Mouse (Mus musculus) frontal cortex, postnatal 10 days (tissue): ENCODE measurements around the gene Agk.
A peak's percentile ranks its signal among the peaks of the same experiment; 100 is the strongest.

Experiments used
- DNase-seq, 2 experiments: peaks; one replicate each; pipeline ENCODE4 v3.0.0; 2022; ENCODE audit warnings: low spot score in 2 of 2, mixed read lengths in 1 of 2

Agk gene

DNA sequence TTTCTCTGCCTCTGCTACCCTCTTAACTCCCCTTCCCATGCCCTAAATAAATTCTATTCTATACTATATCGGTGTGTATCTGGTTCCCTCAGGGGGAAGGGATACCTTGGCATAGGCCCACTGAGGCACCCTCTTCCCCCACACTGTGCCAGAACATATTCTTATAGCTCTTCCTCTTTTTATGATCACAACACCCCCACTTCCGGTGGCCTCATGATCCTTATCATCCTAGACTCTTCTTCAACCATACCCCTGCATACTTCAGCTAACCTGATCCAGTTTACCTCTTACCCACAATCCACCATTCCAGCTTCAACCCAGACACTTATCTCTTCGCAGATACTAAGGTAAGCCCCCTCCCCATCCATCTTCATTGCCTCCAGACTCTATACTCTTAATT is 86.1 kb downstream of the Agk start:
- DNase-seq: no peak

DNA sequence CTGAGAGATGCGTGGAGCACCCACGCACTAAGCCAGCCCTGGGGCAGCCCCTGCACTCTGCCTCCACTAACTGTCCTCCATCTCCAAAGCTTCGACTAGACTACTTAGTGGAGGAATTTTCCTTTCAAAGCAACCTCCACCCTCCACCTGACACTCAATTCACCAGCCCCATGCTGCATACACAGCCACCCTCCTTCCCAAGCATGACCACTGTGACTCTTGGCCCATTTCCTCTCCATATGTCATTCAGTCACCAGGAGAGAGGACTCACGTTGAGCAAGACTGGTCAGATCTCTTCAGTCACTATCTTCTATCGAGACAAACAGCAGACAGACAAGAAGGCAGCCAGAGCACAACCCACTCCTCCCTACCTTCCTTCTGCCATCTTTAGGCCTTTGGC is 88.1 kb downstream of the Agk start:
- no peak for DNase-seq

DNA sequence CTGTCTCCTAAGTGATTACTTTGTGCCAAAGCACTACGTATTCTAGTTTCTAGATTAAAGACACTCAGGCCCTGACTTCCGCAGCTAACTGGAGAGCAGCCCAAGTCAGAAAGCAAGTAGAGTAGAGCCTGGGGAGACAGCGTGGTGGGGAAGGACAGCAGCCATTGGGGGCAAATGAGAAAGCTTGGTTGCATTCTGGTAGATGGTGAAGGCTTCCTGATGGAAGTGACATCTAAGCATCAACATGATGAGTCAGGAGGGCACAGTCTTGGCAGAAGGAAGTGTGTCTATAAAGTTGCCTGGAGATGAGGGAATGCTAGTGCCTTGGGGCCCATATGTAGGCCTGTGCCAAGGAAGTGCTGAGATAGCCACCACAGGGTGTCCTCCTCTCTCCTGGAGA is 88.6 kb downstream of the Agk start:
- no peak for DNase-seq

DNA sequence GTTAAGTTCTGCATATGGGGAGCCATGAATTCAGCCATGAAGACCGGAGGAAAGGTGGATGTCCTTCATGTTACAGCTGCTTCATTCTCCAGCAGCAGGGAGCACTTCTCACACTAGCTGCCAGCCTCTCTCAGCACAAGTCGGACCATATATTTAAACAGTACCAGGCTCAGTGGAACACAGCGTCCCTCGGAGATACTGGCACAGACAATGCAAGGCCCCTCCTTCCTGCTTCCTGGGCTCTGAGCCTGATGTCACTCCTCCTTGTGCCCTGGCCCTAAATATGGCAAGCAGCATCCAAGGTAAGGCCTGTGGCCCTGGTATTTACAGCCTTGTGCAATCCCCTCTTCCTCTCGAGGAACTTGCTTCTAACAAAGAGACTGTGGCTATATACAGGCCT is 90.8 kb downstream of the Agk start:
- no peak for DNase-seq

DNA sequence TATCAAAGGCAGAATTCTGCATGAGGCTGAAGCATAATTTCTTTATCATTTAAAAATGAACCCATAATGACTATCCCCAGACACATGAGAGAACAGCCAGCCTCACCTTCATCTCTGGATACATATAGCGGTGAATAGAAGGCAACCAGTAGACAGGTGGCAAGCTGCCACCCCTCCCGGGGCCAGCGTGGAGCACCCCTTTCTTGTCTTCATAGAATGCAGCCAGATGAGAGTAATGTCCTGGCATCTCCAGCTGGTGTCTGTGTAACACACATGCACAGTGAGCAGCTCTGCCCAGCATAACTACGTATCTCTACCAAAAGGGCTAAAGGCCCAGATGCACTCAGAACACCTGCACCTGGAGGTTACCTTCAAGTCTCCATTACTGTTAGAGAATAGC is 93.4 kb downstream of the Agk start:
- no peak for DNase-seq

DNA sequence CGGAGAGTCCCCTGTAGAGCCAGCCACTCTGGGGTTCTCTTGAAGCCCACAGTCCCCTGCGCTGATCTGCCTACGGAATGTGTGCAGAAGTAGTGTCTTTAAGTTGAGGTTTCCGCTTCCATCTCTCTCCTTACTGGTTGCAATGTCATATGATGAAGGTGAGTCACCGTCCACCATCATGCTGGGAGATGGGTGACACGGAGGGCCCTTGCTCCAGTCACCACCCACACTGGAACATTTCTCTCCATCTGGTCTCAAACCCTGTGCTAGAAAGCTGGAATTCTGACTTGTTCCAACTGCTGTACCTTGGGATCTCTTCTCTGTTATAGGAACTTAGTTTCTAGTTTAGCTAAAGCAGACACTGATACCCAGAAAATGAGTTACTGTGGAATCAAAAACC is 96.1 kb downstream of the Agk start:
- no peak for DNase-seq

DNA sequence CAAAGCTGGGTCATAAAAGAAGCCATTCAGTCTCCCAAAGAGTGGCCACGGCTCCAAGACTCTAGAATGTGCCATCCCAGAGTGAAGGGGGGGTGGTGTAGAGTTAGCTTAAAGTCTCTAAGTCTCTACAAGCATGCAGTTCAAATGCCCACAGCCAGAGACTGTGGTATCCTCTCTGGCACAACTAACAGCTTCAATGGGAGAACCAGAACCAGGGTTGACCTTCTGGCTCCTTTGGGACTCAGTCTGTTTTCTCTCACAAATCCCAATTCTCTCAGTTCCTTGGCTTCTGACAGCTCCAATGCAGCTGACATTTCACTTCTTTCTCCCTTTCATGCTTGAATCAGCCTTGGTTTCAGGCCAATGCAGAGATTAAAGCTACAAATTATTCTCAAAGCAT is 98.0 kb downstream of the Agk start:
- DNase-seq: no peak

DNA sequence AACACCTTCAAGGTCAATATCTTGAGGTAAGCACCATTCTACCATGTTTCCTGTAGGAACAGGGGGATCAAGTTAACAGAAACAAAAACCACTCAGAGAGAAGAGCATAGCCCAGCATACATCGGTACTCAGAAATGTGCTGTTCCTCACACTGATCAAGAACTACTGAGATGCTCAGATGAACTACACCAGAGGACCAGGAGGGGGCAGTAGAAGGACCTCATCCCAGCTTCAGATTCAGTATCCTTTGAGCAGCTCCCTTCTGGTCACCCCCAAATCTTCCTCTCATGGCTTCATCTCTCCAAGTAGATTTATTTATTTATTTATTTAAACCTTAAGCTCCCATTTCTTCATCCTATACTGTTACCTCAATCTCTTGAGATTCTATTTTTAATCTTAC is 98.8 kb downstream of the Agk start:
- DNase-seq: no peak

DNA sequence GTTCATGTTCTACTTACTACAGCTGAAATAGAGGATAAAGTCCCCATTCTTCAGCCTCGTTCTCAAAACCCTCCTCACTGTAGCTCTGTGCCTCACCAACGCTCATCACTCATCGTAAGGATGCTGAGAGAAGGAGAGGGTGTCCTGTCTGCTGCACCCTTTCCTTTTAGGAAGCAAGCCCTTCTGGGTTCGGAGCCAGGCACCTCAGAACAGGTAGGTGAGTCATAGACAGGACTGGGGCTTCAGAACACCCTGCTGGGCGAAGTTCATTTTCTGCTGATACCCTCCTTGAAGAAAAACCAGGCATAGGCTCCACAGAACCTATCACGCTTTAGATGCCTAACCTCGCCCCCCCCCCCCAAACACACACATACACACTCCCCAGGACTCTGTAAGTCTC is 102.5 kb downstream of the Agk start:
- no peak for DNase-seq

DNA sequence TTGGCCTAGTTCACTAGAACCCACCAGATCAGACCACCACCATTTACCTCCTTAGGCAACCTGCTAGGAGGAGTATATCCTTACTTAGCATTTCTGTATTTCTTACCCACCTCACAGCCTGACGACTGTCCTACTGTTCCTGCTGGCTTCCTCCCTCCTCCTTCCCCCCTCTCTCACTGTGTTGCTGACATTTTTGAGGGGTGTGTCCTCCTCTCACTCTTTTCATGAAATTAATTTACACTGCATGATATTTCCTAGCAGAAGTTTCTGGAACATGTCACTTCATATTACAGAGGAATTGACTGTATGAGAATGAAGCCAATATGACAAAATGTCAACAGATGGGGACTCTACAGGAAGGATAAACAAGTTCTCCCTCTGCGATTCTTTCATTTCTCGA is 103.7 kb downstream of the Agk start:
- DNase-seq: no peak

DNA sequence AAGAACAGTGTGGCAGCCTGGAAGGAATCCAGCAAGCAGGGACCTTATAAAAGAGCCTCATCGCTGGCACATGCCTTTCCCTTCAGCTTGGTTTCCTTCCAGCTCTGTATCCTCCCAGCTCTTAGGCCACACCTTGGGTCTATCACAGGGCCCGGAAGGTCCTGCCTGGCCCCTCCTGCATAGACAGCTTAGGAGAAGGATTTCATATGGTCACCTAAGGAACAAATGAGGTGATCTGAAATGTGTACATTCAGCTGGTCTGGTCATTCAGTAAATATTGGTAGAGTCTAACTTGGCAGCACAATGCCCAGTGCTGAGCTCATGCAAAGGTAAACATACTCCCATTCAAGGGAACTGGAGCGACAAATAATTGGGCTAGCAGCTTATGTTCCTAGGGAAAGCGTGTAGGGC is 104.6 kb downstream of the Agk start:
- DNase-seq: no peak

DNA sequence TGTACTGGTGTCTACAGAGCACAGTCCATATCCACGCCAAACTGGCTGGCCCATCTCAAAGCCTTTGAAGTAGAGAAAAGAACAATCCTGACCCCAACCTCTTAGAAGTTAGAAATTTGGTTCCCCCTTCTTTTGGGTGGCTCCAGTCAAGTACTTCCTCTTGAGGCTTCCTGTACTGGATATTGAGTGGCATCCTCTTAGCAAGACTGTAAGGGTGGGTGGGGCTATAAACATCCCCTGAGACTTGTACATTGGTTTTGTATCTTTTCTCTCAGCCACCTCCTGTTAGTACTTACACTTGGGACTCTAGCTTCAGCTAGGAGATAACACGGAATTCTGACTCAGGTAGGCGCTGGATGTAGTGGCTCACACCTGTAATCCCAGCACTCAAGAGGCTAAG is 105.3 kb downstream of the Agk start:
- DNase-seq: no peak

DNA sequence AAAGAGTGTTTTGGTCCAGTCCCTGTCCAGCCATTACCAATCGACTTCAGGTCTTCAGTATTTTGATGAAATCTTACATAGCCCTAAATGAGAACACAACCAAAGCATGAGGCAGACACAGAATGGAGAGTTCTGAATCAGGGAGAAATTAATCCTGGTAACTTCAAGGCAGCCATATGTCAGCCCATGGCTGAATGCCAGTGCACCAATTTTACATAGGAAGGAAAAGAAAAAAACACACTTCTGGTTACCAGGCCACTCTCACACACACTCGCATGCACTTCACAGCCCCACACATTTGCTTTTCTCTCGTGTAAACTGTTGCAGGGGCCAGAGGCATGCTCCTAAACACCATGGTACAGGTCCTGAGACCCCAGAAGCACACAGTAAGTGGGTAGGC is 105.9 kb downstream of the Agk start:
- no peak for DNase-seq

DNA sequence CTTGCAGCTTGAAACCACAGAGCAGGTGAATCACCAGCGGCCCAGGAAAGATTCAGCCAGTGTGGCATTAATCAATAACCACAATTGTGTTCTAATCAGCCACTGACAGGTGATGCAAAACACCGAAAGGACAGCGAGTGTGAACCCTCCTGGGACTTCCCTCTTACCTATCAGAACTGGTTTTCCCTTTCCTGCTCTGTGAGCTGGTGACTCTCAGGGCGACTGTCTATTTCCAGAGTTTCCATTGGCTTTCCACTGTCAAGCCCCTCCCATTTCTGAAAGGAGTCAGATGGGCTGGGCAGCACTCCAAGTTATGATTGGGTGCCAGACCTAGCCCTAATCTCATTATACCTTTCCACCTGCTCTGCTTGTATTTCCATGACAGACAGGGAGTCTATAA is 106.4 kb downstream of the Agk start:
- DNase-seq: no peak

DNA sequence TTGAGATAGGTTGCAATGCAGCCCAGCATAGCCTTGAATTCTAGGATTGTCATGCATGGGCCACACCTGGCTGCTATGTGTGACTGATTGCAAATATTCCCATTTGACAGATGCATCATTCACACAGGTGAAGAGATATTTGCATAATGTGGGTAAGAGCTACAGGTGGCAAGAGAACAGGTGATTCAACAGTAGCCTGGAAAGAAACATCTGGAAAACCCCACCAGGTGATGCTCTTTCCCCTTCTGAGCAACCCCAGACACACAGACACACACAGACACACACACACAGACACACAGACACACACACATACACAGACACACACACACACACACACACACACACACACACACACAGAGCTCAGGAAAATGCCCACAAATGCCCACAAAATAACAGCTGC is 106.8 kb downstream of the Agk start:
- no peak for DNase-seq

DNA sequence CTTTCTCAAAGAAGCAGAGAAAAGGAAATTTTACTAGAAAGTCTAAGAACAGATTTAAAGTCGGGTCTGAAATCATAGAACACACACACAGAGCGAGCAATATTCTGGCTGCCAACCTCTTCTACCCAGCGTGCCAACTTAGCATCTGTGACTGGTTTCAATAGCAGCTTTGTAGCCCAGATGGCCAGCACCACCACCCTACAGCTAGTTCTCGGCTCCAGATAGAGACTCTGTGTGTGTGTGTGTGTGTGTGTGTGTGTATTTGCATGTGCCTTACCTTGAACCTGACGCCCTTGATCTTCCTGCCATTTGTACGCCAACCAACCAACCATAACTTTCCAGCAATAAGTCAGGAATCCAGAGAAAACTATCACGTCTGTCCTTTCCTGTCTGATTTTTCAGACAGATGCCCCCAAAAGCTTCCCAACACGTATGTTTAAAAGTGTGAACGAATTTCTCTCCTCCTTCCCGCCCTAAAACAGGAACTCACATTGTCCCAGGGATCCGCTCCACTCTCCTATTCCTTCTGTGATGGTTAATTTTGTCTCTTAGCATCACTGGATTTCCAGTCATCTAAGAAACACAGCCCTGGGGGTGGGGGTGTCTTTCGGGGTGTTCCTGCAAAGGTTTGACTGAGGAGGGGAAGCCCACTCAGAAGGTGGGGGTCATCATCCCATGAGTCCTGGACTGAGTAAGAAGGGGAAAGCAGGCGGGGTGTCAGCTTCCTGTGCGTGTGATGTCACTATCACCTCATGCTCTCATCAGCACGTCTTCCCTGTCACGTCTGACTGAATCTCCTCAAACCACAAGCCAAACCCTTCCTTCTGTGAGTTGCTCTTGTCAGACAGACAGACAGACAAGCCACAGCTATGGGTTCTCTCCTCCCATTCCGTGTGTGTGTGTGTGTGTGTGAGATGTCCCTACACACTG is 107.6 kb downstream of the Agk start:
- peak; percentile 52 to 65 for DNase-seq

DNA sequence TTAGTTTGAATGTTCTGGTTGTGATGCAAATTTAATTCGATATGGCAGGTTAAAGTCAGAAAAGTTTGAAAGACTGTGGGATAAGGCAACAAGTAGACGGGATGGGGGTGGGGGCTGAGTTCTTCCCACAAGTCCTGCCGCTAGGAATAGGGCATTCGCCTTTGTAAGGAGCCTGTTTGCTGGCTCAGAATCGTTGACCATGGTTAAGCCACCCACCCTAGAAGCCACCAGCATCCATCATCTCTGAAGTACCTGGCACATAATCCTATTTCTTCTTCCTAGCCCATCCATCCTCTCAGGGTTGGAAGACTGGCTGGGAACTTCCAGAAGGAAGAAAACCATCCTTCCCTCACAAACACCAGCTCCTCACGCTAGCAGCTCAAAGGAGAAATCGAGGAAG is 109.7 kb downstream of the Agk start:
- no peak for DNase-seq

DNA sequence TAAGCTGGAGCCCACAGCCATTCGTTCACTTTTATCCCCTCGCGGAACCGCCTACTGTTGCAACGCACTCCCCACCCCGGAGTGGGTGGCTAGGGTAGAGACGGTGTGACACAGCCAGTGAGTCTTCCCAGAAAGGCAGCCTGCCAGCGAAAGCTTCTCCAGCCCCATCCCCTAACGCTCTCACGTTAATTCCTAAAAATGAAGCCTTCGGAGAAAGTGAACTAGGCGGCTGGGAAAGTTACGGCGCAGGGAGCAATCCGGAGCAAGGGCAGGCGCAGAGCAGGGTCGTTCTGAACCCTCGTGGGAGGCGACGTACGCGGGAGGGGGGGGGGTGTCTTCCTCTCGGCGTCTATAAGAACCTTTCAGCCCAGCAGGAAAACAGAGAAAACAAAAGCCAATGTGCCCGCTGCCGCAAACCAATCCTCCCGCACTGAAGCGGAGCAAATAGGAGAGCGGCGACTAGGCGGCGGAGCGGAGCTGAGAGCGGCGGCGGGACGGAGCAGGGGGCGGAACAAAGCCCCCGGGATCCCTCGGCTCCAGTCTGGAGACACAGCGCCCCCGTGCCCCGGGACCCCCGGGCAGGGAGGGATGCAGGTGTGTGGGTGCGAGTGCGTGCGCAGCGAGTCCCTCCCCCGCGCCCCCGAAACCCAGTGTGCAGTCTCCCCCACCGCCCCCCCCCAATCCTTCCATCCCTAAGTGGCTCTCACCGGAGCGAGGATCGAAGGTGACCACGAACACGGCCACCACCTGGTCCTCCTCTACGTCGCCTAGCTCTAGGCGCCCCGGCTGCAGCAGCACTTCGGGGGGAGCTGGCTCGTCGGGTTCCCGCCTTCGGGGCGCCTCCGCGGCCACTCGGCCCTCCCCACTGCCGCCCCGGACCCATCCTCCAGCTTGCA is 110.4 kb downstream of the Agk start:
- DNase-seq: peak; percentile 61 to 64

DNA sequence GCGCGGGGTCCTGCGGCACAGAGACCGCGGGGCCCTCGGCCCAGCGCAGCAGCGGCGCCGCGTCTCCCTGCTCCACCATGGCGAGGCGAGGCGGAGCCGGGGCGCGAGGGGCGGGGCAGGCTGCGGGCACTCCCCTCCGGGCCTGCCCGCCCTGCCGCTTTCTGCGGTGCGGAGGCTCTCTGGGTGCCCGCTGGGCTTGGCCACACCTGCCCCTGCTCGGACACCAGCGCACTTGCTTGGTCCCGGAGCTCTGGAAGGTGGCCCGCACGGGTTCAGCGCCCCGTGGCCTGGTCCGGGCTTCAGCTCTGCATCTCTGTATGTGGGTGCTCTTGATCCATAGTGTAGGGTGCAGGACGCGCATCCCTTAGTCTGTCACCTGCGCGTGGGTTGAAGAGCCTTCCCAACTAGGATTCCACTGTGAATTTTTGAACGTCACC is 111.1 kb downstream of the Agk start, which contains the start of gene E330009J07Rik:
Gene E330009J07Rik (minus strand): TSS at position 89 of the 437 bp plus-strand sequence.
- DNase-seq: peak; percentile 49 to 76

DNA sequence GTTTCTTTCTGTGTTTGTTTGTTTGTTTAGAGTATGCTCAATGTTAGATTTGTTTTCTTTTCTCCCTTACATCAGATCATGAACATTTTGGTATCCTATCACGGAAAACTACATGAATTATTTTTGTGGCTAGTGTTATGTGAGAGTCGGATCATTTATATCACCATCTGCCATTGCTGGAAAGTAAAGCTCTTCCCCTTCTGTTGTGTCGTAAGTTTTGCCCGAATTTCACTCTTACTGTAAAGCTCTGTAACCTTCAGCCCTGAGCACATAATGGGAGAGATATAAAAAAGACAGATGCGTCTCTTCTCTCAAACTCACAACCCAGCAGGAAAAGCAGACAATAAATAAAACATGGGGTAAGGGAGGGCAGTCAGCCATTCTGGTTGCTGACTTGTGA is 114.0 kb downstream of the Agk start, which contains the start of gene Wee2:
Gene Wee2 (plus strand): TSS at position 153 of the 400 bp plus-strand sequence.
- no peak for DNase-seq

DNA sequence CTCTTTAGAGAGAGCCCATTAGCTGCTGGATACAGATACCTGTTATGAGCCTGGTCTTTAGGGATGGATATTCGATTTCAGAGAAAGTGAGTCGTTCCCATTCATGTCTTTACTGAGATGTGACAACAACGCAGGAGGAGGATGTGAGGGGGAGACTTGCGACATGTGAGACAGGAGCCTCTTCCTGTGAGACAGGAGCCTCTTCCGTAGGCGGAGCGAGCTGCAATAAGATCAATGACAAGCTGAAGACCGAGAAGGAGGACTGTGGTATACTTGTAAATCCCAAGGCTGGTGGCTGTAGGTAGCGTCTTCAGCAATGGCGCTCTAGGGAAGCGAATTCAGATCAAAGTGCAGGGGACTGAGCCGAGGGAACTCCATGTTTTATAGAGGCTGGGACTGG is 114.8 kb downstream of the Agk start:
- DNase-seq: no peak

DNA sequence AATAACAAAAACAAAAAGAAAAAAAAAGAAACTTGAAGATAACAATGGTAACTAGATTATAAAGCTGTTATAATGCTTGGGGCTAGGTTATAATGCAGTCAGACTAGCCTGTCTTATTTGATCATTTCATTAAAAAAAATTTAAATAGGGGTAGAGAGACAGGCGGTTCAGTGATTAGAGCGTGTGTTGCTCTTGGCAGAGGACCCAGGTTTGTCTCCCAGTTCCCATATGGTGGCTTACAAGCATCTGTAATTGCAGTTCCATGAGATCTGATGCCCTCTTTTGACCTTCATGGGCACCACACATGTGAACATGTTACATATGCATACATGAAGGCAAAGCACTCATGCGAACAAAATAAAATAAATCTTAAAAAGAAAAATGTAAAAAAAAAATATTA is 116.3 kb downstream of the Agk start:
- DNase-seq: no peak

DNA sequence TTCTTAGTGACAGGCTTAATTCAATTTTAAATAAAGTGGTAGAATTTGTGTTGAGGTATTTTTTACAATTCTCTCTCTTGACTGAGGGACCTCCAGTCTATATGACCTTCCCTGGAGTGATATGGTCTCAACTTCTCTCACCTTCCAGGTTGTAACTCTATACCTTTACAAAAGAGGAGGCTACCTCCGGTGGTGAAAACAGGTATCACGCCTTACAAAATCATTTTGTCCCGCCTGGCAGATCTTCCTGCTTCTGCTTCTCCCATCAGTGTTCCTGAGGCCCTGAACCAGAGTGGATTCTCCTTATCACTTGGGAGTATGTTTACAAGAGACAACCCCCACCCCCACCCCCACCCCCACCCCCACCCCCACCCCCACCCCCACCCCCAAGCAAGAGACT is 116.8 kb downstream of the Agk start:
- DNase-seq: no peak
